Mouse (Mus musculus) testis, postnatal 10 days (tissue): ENCODE results near the gene Zfp398.
"Not testable (repeated sequence)": the region's sequence is repeated elsewhere in the genome, so short reads cannot be mapped to it uniquely, and the experiment has no call there.

Source experiments
- DNase-seq: peaks from one replicate; pipeline ENCODE4 v3.0.0; 2021; ENCODE audit warnings: low spot score

Gene Zfp398

GRCm38 (mm10) chr6:47827462-47827861, 8.0 kb upstream of the Zfp398 start:
- DNase-seq, result no peak

GRCm38 (mm10) chr6:47828950-47829349, 6.5 kb upstream of the Zfp398 start:
- no peak for DNase-seq

- DNase-seq, result peak; percentile 97
Observed at GRCm38 (mm10) chr6:47830104-47831078, 5.1 kb upstream of the Zfp398 start, which contains the start of gene Zfp786. Gene Zfp786, minus strand, starts transcription at chr6:47830867.

DNA sequence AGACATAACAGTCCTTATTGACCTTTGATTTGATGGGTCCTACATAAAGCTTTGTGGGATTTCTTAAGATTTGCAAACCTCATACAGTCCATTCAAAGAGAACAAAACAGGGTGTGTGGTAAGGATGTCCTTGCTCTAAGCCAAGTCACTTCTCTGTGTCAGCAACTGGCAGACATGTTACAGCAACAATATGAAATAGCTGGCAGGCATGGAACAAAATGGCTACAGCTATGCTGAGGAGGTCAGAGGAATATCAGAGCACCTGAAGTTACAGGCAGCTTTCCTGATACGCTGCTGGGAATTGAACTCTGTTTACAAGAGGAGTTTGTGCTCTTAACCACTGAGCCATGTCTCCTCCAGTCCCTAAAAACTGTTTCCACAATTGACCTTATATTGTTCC, 3.2 kb upstream of the Zfp398 start:
- no peak for DNase-seq

DNA sequence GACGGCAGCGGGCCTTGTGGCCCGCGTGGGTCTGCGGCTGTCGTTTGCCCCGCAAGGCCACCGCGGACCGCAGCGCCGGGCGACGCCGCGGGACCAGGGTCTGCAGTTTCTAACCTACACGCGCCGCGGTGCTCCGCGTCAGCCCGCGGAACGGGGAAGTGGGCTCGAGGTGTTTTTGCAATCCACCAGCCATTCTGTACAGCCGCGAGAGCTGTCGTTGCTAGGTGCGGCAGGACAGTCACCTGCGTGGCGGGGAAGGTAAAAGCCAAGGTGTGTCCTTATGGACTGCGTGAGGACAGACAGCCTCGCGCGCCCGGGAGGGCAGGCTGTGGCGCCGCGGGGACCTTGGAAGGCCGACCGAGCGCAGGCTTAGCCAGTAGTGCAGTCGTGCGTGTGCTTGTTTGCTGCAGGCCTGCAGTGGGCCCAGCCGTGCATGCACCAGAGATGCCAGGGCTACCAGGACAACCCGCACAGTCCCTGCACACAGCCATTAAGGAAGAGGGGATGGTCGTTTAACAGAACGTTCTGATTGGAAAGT, 592 bp downstream of the Zfp398 start:
- DNase-seq, result peak; percentile 66

GRCm38 (mm10) chr6:47837630-47838029, 2.2 kb downstream of the Zfp398 start:
- no peak for DNase-seq

DNA sequence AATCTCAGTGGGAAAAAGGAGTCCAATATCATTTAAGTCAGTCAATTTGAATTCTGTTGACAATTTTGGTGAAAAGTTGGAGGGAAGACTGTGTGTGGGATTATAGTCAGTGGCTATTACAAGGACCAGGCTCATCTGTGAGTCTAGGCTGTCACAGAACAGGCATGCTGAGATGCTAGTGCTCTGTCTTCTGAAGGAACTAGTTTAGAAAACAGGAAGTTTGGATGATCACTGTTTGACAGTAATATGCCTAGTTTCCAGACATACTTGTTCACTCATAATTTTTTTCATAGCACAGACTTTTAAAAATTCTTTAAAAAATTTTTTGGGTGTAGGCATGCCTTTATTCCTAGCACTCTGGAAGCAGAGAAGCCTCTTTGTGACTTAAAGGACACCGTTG, 5.6 kb downstream of the Zfp398 start:
- no peak for DNase-seq

DNA sequence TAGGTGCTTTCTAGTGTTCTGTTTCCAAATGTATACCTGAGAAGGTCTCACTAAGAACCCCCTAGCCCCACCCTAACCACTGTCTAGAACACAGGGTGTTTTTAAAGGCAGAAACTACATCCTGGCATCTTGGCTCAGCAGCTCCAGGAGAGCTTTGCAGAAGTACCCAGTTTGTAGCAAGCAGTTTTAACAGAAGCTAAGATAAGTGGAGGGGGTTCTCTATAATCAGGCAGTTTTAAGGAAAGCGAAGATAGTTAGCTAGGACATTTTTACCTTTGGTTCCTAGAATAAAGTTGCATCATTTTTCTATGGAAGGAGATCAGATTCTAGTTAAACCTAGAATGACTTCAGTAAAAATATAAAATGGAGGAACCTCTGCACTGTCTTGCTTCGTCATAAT, 6.4 kb downstream of the Zfp398 start:
- no peak for DNase-seq

GRCm38 (mm10) chr6:47842337-47842736, 6.9 kb downstream of the Zfp398 start:
- DNase-seq, result no peak

DNA sequence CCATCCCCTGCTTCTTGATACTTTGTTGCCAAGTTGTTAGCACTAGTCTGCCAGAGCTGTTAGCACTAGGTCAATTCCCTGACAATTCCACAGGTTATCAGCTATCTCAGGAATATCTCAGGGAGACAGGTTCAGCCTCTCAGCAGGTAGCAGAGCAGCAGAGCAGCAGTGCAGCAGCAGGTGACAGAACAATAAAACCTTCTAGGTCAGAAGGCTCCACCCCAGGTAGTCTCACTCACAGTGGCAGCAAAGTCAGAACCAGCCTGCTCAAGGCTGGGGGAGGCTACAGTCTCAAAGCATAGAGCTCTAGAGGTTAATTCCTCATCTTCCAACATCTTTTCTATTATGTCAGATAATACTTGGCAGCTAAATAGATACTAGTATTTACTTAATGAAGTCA, 10.3 kb downstream of the Zfp398 start:
- no peak for DNase-seq

GRCm38 (mm10) chr6:47857241-47857640, 21.8 kb downstream of the Zfp398 start:
- DNase-seq, result no peak

- not testable (repeated sequence) for DNase-seq
Observed at GRCm38 (mm10) chr6:47857729-47858128, 22.3 kb downstream of the Zfp398 start.

GRCm38 (mm10) chr6:47872266-47872665, 36.8 kb downstream of the Zfp398 start:
- no peak for DNase-seq

DNA sequence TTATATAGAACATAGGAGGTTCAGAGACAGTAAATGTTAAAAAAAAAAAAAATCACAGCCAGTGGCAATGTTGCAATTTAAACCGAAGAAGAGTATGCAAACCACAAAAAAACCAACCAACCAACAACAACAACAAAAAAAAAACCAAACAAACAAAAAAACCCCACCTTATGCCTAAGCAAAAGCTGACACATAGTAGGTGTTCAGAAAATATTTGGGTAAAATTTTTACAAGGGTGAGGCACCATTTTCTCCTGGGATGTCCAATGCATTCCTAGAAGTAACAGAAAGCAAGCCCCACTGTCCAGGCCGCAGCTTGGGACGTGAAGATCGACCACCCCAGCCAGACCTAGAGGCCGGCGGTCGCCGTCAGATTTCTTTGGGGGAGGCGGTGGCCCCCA, 41.6 kb downstream of the Zfp398 start, which contains the start of gene Zfp282:
TSS of gene Zfp282 (plus strand) at position 147 of the 400 bp plus-strand sequence.
- no peak for DNase-seq

GRCm38 (mm10) chr6:47877461-47878132, 42.1 kb downstream of the Zfp398 start:
- DNase-seq, result peak; percentile 88

GRCm38 (mm10) chr6:47878133-47878514, 42.7 kb downstream of the Zfp398 start:
- DNase-seq, result no peak

- no peak for DNase-seq
Observed at GRCm38 (mm10) chr6:47878593-47878992, 43.1 kb downstream of the Zfp398 start.

- DNase-seq, result no peak
Observed at GRCm38 (mm10) chr6:47879049-47879716, 43.7 kb downstream of the Zfp398 start.

DNA sequence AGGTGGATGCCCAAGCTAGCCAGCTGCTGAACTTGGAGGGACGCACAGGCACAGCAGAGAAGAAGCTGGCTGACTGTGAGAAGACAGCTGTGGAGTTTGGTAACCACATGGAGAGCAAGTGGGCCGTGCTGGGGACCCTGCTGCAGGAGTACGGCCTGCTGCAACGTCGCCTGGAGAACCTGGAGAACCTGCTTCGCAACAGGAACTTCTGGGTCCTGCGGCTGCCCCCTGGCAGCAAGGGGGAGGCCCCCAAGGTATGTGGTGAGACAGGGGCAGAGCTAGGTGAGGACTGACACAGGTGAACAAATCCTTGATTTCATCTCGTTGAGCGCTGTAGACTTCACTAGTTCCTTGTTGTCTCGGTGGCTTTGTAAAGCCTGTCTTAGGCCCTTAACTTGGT, 44.7 kb downstream of the Zfp398 start:
- DNase-seq, result no peak

- DNase-seq, result no peak
Observed at GRCm38 (mm10) chr6:47888812-47889383, 53.4 kb downstream of the Zfp398 start.

- no peak for DNase-seq
Observed at GRCm38 (mm10) chr6:47899416-47899815, 64.0 kb downstream of the Zfp398 start.

GRCm38 (mm10) chr6:47903587-47903986, 68.1 kb downstream of the Zfp398 start:
- no peak for DNase-seq
